Mouse (Mus musculus) T-helper 1 cell (primary cell): ENCODE data around the gene Cd209c.

Experiments
- in situ Hi-C: fragments of 300-600 bp; cut with MboI, MseI; formaldehyde crosslinking; loops from one replicate; pipeline ENCODE4 v1.15.1; 2025; ENCODE audit warnings: high pct_unique_total_duplicates

Cd209c gene

DNA sequence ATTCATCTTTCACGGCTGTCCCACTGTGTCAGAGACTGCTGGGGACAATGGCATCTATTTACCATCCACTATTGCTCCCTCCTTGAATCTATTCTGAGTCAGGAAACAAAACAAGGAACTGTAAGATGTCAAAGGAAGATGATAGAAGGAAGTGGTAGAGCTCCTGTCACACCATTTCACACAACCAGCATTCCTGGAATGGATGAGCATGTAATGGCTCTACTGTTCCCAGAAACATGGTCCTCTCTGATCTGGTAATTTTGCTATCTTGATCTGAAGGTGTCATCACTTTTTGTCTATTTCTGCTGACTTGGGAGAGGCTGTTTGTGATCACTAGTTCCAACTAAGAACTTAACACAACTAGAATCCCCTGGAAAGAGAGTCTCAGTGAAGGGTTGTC lies at the start of gene Cd209c:
Gene Cd209c (minus strand): TSS at position 101 of the 400 bp plus-strand sequence.
- in situ Hi-C loops, result no loop called here

DNA sequence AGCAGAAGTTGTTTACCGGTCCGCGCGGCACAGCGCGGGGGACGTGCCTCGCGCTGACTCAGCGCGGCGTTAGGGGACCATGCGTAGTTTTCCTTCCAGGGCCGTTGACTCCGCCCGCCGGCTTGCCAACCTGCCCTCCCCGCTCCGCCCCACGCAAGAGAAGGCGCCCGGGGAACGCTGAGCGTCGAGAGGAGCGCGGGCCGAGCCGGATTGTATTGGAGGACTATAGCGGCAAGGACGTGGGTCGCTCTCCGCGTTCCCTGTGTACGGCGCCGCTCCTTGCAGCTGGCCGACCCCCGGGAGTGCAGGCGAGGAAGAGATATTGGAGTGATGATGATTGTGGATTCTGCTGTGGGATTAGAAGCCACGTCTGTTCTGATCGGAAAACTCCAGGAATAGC lies 39.7 kb upstream of the Cd209c start:
- in situ Hi-C loops, result no loop called here

DNA sequence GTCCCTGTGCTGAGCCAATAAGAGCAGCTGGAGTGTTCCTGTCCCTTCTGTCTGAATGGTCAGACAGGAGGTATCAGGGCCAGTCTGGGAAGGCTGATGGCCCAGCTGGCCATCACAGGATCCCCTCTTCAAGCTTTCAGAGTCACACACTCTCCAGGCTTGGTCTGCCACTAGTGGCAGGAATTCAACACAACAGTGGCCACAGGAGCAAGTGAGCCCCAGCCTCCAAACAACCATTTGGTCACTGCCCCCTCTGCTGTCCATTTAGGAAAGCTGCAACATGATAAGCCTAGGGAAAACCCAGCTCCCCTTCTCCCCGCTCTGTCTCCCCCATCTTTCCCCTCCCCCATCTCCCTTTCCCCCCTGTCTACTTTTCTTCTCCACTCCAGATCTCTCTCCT lies 1.5 kb upstream of the Cd209c start:
- in situ Hi-C loops, result no loop called here

GRCm38 (mm10) chr8:3940023-3940422 lies 14.5 kb downstream of the Cd209c start:
- in situ Hi-C loops, result no loop called here

DNA sequence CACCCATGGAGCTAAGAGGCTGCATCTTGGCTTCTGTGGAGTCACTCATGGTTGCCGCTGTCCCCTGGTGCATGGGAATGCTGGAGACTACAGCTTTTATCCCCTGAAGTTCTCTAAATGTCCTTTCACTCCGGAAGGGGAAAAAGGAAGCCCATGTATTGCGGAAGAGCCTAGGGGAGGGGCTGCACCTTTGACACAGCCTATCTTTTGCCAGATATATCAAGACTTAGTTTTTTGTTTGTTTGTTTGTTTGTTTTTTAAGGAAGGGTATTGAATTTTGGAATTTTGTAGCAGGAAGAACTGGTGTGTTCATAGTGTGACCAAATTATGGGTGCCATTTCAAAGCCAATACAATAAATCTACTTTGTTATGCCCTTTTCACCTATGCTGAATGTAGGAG lies 27.8 kb downstream of the Cd209c start, which contains the start of gene Cd209b:
Gene Cd209b (minus strand): TSS at position 101 of the 400 bp plus-strand sequence.
- in situ Hi-C loops, result no loop called here
